Mouse (Mus musculus): ENCODE measurements around the gene Oxct1.

DNA sequence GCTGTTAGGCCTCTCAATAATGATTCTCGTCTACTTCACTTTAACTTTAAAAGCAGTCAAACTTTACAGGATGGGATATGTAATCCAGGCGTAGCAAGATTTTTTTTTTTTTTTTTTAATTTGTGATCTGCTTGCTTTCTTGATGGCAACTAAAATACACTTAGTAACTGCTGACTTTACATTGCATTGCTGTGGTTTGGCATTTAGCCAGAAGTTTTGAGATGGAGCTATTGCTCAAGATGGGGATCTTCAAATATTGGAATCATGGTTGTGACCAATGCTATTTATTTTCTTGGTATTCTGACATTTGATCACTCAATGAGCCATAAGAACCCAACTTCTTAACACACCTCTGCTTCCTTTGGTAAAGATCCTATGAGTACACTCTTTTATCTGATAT, 66.4 kb downstream of the Oxct1 start:
- TF ChIP-seq CTCF (IDR thresholded peaks at IDR 0.05; ENCODE audit: borderline replicate concordance, insufficient read depth, low read depth, low read length) = no peak
- TF ChIP-seq POLR2A (IDR thresholded peaks at IDR 0.05; ENCODE audit: borderline replicate concordance, insufficient read depth, low read length) = no peak

Data from cerebellum, adult 2 months (tissue).